Mouse (Mus musculus): Measurements from ENCODE around the gene Gm266. TPM values are rescaled to one million over a fixed set of nuclear protein-coding genes. Genes with fewer than 3 reads are reported as not detected.

The Gm266 gene
- total RNA-seq, 4 experiments from 2014 or later = 3.6 to 6.6 (median 4.6) TPM

DNA sequence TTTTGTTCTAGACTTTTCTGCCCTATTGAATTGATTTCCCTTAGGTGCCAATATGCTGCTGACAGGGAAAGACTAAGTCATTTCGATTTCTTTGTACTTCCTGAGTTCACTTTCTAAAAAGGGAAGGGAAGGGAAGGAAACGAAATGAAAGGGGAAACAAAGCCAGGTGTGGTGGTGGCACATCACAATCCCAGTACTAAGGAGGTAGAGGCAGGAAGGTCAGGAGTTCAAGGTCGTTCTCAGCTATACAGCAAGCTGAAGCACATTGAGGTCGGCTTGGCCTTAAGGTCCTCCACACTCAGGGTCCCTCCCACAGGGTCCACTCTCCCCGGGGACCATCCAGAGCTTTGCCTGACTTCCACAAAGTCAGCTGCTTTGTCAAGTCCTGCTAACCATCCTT, 17.9 kb upstream of the Gm266 start:
- no peak for DNase-seq (ENCODE audit: low spot score in 2 of 2)

- no peak for DNase-seq (ENCODE audit: low spot score in 2 of 2)
Observed at GRCm38 (mm10) chr12:111503063-111503567, 17.5 kb upstream of the Gm266 start.

DNA sequence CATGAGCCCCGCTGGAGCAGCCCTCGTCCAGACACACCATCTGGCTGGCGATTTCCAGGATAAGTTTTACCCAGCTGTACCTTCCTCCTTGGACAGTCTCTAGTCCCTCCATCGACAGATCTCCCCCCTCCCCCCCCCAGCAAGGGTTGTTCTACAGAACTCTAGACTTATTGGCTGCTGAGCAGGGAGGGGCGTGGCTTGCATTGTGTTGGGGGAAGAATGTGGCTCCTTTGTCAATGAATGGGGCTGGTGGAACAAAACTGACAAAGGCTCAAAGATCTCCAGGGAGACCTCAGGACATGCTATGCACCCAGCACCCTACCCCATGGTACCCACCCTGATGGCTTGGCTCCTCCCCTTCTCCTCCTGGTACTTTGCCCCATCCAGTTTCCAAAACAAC, 15.1 kb upstream of the Gm266 start:
- peak in 1 of 2 experiments; percentile 31 for DNase-seq (ENCODE audit: low spot score in 2 of 2)

DNA sequence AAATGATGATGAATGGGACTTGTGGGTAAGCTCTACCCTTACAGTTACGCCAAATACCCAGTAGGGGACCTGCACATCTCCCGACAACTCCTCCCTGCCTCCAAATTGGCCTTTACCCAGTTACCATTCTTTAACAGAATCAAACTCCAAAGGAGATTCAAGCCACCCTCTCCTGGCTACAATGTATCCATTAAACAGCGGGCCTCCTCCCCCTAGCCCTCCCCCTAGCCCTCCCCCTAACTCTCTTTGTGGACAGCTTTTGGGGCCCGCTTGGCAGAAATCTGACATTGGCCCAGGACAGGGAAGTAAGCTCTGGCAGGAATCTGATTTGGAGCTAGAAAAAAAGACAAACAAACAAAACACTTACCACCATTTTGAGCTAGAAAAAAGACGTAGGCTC, 14.0 kb upstream of the Gm266 start:
- no peak for DNase-seq (ENCODE audit: low spot score in 2 of 2)

- DNase-seq (ENCODE audit: low spot score in 2 of 2) = no peak
Observed at GRCm38 (mm10) chr12:111497076-111497475, 11.5 kb upstream of the Gm266 start.

GRCm38 (mm10) chr12:111494931-111495330, 9.3 kb upstream of the Gm266 start:
- DNase-seq (ENCODE audit: low spot score in 2 of 2) = no peak

DNA sequence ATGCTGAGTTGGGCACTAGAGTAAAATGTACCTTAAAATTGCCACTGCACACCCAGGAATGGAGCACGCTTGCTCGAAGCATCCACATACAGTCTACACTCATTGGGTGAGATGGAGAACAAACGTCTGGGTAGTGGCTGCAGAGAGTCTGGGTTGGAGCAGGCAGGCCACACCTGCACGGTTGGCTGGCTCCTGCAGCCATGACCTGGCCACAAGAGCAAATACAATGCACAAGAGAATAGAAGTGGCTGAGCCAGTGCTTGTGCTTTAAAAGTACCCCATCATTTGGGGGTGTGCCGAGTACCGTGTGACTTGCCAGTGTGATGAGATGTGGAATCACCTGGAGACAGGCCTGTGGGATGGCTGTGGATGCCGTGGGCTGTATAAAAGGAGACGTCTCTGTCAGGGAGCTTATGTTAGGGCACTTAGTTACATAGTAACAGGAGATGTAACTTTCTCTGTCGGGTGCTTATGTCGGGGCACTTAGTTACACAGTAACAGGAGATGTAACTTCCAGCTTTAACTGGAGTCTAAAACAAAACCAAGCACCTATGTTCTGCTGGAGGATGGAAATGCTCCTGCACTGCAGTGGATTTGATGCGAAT, 3.7 kb upstream of the Gm266 start:
- DNase-seq (ENCODE audit: low spot score in 2 of 2) = no peak

DNA sequence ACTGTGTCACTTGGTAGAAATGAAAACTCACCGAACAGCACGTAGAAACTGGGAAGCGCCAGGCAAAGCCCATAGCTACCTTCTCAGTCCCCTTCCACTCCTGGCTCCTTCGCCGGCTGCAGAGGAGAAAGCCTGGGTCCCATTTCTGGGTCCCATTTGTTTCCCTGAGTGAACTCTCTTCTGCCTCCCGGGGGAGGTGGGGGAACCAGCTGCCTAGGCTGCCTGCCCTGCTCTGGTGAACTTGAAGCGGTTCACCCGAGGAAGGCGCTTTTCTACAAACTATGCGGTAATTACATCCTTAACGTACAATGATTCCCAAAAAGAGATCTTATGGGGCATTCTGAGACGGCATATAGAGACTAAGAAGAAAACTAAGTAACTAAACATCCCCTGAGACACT, 832 bp upstream of the Gm266 start:
- DNase-seq (ENCODE audit: low spot score in 2 of 2) = no peak

DNA sequence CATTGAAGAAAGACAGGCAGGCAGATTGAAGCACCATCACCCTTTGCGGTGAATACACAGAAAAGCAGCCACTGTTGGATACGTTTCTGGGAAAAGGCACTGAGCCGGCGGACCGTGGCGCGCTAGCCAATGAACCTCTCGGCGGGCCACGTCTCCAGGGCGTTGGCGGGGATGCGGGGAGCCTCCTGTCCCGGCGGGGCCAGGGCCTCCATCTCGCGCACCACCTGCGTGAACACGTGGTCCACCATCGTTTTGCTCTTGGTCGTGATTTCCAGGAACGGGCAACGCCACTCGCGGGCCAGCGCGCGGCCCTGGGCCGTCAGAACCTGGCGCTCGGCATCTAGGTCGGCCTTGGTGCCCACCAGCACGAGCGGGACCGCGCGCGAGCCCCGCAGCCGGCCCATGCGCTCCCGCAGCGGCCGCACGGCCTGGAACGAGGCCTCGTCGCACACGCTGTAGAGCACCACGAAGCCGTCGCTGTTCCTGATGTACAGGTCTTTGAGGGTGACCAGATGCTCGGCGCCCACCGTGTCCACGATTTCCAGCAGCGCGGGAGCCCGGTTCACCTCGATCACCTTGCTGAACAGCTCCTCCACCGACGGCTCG, 474 bp downstream of the Gm266 start:
- DNase-seq (ENCODE audit: low spot score in 2 of 2) = no peak

DNA sequence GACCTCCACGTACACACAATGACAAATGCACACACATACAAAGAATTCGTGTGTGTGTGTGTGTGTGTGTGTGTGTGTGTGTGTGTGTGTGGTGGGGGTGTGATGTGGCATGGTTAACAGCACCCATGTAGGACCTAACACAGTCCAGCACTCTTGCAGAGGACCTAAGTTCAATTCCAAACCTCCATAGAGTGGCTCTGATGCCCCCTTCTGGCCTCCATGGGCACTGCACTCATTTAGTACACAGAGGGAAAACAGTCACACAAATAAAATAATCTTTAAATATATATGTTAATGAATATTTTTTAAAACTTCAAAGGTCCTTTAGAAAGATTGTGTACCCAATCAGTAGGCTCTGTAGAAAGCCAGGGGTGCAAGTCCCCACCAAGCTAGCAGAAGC, 5.7 kb downstream of the Gm266 start:
- DNase-seq (ENCODE audit: low spot score in 2 of 2) = no peak

- DNase-seq (ENCODE audit: low spot score in 2 of 2) = no peak
Observed at GRCm38 (mm10) chr12:111478924-111479323, 6.7 kb downstream of the Gm266 start.

DNA sequence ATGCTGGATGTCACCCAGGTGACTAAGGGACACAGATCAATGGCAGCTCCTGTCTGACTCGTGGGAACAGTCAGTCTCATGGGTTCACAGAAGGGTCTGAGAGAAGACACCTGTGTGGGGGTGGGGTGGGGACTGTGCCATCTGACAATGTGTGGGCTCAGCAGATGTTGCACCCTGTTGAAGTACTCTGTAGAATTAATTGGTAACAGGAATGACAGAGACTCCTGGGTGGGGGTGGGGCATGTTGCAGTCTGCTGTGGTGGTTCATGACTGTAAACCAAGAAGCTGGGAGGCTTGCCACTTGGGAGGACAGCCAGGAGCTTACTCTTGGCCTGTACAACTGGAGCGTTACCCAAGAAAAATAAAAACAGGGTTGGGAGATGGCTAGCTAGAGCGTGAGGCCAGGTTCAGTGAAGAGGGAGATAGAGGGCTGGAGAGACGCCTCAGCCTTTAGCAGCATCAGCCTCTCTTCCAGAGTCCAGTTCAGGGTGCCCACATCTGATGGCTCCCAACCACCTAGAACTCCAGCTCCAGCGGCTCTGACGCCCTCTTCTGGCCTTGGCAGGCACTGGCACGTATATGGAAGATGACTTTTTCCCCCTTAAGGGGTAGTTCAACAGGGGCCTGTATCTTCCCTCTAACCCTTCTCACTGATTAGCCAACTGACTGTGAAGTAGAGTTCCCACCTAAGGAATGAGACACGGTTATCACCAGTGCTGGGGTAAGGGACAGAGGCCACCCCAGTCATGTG, 10.6 kb downstream of the Gm266 start:
- peak; percentile 42 to 52 for DNase-seq (ENCODE audit: low spot score in 2 of 2)

- DNase-seq (ENCODE audit: low spot score in 2 of 2) = no peak
Observed at GRCm38 (mm10) chr12:111474384-111474783, 11.2 kb downstream of the Gm266 start.

DNA sequence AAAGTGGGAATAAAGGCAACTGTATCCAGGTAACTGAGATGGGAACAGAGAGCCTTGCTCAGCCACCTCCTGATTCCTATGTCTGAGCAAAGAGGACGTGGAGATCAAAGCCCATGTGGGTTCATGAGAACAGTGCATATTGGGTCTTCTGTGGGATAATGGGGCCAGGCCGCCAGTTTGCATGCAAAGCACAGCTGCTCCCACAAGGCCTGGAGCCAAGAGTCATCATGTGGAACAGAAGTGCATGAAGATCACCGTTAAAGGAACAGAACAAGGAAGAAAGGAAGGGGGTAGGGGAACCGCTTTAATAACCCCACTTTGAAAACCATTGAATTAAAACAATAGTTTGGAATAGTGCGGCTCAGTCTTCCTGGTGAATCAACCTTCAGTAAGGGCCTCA, 12.7 kb downstream of the Gm266 start:
- DNase-seq (ENCODE audit: low spot score in 2 of 2) = no peak

- no peak for DNase-seq (ENCODE audit: low spot score in 2 of 2)
Observed at GRCm38 (mm10) chr12:111471721-111472120, 13.9 kb downstream of the Gm266 start.

GRCm38 (mm10) chr12:111471119-111471518, 14.5 kb downstream of the Gm266 start:
- no peak for DNase-seq (ENCODE audit: low spot score in 2 of 2)

DNA sequence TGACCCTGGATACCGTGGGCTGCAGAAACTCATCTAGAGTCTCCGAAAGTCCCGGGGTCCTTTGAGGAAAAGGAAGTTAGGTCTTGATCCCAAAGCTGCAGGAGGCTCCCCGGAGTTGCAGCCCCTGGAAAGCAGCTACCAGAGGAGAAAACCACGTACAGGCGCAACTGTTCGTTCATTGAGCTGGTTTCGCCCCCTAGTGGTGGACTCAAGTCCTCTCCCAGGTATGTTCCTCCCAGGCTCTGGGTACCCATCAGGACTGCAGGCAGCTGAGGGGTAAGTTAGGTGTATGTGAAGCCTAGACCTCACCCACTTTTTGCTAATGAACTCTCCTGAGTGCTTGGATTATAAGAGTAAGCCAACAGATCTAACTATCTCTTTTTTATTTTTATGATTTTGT, 16.1 kb downstream of the Gm266 start:
- DNase-seq (ENCODE audit: low spot score in 2 of 2) = peak in 1 of 2 experiments; percentile 70

- no peak for DNase-seq (ENCODE audit: low spot score in 2 of 2)
Observed at GRCm38 (mm10) chr12:111468206-111468605, 17.4 kb downstream of the Gm266 start.

DNA sequence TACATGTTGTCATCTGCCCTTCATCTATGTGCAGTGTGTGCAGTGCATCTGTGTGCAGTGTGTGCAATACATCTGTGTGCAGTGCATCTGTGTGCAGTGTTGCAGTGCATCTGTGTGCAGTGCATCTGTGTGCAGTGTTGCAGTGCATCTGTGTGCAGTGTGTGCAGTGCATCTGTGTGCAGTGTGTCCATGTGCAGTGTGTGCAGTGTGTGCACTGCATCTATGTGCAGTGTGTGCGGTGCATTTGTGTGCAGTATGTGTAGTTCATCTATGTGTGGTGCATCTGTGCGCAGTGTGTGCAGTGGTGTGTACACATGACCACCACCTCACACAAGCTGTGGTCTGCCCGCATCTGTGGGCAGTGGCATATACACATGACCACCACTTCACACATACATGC, 19.3 kb downstream of the Gm266 start:
- no peak for DNase-seq (ENCODE audit: low spot score in 2 of 2)

DNA sequence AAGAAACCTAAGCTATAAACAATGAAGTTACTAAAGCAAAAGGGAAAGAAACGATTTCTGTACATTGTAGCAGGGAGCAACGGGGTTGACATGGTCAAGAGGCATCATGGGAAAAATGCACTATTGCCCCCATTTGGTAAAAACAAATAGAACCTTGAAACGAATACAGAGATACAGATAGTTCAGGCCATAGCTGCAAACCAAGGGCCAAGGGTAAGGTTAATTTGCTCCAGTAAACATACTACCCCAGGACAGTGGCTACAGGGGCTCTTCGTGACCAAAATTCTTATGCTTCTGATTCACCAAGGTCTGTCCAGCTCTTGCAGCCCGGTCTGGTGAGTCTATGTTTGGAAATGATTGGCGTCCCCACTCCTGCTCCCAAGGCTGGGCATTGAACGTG, 22.1 kb downstream of the Gm266 start:
- no peak for DNase-seq (ENCODE audit: low spot score in 2 of 2)

DNA sequence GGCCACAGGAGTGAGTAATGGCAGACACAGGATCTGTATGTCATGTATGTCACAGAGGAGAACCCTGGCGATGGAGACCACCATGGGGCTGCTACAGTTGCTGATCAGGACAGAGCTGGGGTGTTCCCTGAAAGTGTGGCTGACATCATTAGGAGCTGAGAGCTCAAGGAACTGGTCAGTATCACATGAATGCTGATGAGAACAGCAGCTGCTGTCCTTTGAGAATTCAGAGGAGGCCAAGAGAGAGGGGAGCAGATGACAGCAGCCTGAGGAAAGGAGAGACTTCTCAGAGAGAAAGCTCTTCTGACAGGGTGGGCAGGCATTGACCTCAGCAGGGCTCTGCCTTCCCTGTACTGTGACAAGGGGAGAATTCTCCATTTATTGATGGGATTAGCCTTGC, 27.9 kb downstream of the Gm266 start:
- DNase-seq (ENCODE audit: low spot score in 2 of 2) = no peak

- no peak for DNase-seq (ENCODE audit: low spot score in 2 of 2)
Observed at GRCm38 (mm10) chr12:111455860-111456259, 29.8 kb downstream of the Gm266 start.

Data from layer of hippocampus, adult 8-10 months (tissue).